Mouse (Mus musculus) bone marrow macrophage, adult 2 months (primary cell): Measurements from ENCODE around the gene 4932438H23Rik.

Experiments
- CTCF ChIP-seq: IDR thresholded peaks from 2 replicates; pipeline ENCODE4 v1.5.1; 2012; ENCODE audit warnings: low read depth, mild to moderate bottlenecking, low read length, moderate library complexity
- POLR2A ChIP-seq: IDR thresholded peaks from 2 replicates; pipeline ENCODE4 v1.6.1; 2012; ENCODE audit warnings: mild to moderate bottlenecking, low read depth, low read length, borderline replicate concordance

GRCm38 (mm10) chr16:91103386-91103785 lies 8.5 kb upstream of the 4932438H23Rik start:
- no peak for TF ChIP-seq CTCF
- no peak for TF ChIP-seq POLR2A
